Mouse (Mus musculus): ENCODE results near the gene Atf5.

Atf5 gene

DNA sequence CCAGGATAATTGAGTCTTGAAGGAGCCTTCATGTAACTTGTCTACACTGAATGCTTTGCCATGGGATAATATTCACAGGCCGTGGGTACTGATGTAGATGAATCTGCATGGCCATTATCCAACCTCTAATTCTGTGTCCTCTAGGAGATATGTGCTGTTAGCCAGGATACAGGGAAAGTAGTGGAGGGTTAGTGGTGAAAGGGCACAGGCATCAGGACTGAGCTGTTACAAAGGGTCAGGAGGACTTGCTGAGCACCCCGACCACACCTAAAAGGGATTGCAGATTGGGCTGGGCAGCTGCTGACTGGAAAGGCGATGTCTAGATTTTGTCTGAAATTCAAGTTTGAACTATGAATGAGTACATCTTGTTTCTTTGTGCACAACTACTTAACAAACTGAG is 4.1 kb upstream of the Atf5 start:
- DNase-seq (ENCODE audit: inconsistent ontology term): no peak

DNA sequence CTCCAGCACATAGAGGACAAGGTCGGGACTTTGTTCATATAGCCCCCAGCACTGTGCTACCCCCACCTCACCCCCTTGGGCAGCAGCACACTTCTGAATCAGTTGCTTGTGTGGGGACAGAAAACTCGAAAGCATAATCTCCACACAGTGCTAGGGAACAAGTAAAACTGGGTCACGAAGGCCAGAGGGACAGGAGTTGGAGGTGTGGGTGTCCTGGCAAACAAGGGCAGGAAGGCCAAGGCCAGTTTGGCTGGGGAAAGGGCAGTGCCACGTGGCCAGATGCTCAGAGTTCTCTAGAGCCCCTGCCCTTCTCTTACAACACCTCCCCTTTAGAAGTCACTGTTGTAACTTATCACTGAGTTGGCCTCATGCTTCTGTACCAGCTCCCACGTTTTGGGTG is 3.4 kb upstream of the Atf5 start:
- no peak for DNase-seq (ENCODE audit: inconsistent ontology term)

DNA sequence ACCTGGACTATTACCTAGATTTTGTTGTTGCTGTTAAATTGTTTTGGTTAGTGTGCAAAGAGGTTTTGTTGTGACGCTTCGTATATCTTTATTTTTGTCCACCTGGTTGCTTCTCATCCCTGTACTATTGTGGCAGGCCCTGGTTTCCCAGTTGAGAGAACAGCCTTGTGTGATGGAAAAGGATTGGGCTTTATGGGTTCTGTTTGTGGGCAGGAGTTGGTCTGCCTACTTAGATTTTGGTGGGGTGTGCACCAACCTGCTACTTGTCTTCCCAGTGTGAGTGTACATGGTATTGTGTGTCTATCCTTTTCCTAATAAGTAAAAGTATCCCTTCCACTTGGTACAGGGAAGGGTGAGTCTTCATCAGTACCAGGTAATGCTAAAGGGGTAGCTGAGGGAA is 2.9 kb upstream of the Atf5 start:
- DNase-seq (ENCODE audit: inconsistent ontology term): no peak

DNA sequence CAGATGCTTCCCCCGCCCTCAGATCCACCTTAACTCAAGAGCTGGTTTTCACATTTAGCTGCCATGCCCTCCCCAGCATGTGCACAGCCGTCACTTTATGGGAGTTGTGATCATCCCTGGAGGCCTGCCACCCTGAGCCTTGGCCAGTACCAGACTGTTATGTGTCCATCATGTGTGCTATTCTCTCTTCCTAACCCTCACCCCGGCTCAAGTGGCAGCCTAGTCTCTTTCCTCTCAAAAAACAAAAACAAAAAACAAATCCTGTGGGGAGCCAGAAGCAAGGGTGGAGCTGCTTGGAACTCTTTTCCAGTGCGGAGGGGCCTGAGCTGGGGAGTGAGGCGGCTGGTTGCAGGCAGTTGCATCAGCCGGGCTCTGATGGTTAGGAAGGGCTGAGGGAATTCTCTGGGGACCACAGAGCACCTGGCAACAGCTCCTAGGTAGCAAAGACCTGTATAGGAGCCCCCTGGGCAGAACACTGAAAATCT is 2.3 kb upstream of the Atf5 start:
- DNase-seq (ENCODE audit: inconsistent ontology term): peak; percentile 73

DNA sequence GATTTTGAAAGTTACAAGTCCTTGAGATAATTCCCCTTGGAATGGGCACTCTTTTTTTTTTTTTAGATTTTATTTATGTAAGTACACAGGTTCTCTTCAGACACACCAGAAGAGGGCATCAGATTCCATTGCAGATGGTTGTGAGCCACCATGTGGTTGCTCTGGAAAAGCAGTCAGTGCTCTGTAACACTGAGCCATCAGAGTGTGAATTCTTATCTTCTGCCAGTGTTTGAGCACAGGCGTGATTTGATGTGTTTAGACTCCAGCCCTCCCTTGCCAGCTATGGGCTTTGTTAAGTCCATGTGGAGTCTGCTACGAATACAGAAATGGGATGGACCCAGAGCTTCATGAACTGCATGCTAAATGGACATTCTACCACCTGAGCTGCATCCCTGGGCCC is 1.7 kb upstream of the Atf5 start:
- DNase-seq (ENCODE audit: inconsistent ontology term): peak; percentile 30

DNA sequence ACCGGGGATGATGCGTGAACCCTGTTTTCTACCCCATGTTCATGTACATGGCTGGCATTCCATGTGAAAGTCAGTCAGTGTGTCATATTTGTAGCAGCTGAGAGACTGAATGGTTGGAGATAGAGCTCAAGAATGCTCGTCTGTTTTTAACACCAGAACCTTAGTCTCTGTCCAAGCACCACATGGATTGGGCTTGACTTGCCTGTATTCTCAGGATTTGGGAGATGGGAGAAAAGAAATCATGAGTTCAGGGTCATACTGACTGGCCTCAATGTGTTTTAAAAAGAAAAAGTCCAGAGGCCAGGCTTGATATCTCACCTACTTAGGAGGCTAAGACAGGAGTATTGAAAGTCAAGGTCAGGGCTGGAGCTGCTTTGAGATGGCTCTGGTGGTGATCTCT is 983 bp upstream of the Atf5 start:
- no peak for DNase-seq (ENCODE audit: inconsistent ontology term)

DNA sequence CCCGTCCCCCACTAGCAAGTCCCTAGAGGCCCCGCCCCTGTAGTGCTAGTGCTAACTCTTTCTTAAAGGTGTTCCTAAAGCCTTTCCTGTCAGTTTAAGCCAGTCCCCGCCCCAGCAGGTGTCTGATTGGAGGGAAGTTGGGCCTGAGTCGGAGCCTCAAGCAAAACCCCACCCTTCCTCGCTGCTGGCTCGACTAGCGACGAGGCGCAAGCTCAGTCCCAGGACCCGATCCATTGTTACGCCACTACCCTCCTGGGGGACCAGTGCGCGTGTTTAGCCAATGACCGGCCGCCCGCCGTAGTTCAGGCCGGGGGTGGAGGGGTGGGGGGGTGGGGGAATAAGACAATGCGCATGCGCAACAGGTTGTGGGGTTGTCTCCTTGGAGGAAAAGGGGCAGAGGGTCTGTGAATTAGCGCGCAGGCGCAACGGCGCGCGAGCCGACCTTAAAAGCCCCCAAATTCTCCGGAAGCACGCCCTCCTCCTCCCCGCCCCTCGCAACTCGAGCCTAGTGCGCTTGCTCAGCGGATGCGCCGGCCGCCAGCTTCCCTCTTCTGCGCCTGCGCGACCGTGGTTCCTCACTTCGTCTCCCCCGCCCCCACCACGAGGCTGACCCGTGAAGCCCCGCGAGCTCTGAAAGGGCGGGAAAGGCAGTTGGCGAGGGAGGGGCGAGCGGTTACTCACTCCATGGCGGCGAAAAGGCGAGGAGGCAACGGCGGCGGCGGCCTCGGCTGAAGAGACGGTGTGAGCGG is 563 bp downstream of the Atf5 start, which contains the start of the genes Nup62 and Il4i1:
TSS of gene Nup62 (plus strand) at position 368 of the 749 bp plus-strand sequence.
TSS of gene Il4i1 (plus strand) at position 667 of the 749 bp plus-strand sequence.
- peak; percentile 99 for DNase-seq (ENCODE audit: inconsistent ontology term)

DNA sequence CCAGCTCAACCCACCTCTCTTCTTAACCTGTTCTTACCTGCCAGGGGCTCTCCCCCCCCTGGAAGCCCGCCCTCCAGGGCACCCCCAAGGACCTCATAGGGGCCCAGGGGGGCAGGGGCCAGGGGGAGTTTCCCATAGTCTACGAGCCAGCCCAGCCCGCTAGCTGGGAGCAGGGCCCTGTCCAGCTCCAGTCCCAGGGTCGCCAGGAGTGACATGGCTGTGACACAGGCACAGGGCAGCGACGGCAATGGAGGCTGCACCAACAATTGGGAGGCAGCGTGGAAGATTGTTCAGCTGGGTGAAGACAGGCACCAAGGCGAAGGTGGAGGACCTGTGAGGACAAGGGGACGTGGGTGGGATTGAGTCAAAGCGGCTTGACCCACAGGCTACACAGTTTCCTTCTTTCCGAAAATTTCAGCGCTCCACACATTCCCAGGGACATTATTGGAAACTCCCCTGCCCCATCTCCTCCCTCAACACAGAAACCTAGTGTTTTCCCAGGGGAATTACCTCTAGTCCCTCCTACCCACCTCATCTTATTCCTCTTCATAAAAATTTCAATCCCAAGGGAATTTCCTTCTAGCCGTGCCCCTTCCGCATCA is 1.4 kb downstream of the Atf5 start:
- DNase-seq (ENCODE audit: inconsistent ontology term): no peak

DNA sequence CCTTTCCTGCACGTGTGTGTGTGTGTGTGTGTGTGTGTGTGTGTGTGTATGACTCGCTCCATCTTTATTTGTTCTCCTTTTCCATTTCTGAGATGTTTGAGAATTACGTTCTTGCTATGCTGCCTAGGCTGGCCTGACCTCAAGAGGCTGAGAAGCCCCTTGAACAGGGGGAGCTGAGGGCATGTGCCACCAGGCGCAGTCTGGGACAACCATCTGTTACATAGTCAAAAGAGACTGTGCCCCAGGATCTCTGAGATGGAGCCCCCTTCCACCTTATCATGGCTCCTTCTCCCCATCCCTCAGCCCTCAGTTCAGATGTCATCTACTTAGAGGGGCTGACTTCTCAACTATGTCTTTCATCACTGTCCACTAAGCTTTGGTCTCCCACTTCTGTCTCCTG is 2.0 kb downstream of the Atf5 start:
- DNase-seq (ENCODE audit: inconsistent ontology term): no peak

DNA sequence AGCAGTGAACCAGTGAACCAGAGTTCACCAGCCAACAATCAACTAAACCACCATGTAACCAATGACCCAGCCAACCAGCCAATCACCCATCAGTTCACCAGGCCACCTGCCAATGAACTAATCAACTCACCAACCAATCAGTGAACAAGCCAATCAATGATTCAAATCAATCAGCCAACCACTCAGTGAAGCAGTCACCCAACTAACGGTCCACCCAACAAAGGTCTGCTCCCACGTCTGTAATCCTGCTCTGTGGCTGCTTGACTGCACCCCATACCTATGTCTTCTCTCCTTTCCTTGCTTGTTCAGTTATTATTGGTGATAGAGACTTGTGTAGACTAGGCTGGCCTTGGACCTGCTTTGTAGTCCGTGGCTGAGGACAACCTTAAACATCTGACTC is 2.5 kb downstream of the Atf5 start:
- no peak for DNase-seq (ENCODE audit: inconsistent ontology term)

DNA sequence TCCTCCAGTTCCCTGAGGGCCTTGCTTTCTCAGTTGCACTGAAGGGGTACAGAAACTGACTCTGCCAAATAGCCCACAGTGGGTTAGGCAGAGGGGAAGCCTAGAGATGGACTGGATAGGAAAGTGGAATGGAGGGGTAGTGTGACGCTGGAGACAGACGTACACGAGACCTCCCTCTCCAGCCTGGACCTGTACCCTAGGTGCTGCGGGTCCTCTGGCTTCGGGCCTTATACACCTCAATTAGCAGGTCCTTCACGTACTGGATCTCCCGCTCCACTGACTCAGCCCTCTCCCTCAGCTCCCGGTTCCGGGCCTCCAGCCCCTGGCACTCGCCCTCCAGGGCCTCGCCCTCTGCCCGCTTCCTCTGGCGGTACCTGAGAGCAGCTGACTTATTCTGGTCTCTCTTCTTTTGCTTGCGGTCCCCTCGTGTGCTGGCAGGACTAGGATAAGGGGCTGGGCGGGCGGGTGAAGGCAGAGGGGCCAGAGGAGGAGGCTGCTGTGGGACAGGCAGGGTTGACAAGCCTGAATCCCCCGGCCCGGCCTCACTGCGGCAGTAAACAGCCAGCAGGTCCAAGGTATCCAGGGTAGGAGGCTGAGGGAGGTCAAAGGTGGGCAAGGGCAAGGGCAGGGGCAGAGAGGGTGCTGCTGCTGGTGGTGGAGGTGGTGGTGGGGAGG is 3.7 kb downstream of the Atf5 start:
- DNase-seq (ENCODE audit: inconsistent ontology term): no peak

DNA sequence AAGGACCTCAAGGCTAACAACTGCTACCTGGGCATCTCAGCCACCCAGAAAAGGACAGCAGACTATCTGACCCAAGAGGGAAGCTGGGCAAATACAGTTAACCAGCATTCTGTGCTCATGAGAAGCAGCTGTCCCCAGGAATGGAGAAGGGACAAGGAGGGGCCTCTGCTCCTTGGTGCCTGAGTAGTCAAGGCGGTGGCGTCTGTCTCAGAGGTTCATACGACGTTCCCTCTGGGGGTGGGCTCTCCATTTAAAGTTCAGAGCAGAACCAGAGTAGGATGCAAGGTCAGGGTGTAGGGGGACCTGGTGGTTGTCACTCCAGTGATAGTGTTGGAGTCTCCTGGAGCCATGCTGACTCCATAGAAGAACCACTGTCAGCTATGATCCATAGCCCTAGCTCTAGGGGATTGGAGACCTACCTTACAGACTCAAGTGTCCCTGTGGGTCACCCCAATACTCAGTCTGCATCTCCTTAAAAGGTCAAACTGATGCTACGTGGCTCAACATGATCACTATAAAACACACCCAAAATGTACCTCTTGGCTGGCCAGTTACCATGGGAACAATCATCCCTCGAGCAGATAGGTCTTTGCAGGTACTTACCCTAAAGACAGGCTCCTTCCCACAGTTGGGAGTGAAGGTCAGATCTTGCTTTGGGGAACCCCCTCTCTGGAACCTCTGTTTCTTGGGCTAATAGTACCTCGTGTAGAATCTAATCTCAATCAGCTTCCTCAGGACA is 5.5 kb downstream of the Atf5 start:
- no peak for DNase-seq (ENCODE audit: inconsistent ontology term)

DNA sequence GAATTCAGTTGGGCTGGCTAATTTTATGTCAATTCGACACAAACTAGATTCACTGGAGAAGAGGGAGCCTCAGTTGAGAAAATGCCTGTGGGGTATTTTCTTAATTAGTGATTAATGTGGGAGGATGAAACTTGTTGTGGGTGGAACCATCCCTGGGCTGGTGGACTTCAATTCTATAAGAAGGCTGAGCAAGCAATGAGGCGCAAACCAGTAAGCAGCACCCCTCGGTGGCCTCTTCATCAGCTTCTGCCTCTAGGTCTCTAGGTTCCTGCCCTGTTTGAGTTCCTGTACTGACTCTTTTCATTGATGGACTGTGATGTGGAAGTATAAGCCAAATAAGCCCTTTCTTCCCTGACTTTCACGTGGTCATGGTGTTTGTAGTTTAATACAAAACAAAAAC is 6.1 kb downstream of the Atf5 start:
- DNase-seq (ENCODE audit: inconsistent ontology term): no peak

DNA sequence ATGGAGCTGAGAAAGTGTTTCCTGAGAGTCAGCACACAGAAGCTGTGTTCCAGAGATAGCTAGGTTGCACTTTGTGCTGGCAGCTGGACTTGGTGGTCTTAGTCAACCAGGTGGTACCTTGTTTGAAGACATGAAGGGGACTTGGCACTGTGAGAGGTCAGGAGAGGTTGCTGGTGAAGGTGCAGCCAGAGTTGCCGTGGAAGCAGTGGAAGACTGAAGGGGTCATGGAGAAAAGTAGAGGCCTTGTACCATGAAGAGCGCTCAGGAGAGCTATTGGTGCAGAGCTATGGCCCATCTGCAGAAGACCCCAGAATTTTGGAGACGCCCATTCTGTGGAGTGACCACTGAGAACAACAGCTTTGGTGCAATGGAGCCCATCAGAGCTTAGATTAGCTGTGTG is 7.0 kb downstream of the Atf5 start:
- DNase-seq (ENCODE audit: inconsistent ontology term): no peak

DNA sequence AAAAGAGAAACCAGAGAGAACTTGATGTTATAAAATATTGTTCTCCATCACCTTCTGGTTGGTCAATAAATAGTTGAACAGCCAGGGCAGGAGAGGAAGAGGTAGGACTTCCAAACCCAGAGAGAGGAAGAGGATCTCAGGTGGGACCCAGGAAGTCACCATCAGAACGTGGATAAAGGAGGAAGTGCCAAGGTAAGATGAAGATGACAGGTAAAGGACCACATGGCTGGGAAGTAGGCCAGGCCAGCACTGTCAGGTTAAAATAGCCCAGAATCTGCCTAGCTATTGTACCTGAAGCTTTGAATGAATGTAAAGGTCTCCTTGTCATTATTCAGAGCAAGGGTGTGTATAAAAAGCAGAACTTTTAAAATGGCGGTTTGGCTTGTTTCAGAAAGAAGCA is 7.5 kb downstream of the Atf5 start:
- DNase-seq (ENCODE audit: inconsistent ontology term): no peak

DNA sequence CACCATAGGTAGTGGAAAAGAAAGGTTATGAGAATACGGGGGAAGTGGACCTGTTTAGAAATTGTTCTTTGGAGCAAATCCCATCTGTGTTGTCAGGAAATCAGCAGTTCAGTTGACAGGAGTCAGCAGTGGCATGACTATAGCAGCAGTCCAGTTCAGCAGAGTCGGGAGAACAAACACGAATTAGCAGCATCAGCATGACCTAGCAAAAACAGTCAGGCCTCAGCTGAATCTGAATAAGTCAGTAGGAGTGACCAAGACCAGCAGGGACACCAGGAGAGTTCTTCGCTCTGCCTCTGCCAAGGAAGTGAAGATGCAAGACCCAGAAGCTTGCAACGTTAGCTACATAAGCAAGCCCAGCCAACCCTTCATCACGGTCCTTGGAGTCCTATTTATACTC is 23.7 kb downstream of the Atf5 start:
- no peak for DNase-seq (ENCODE audit: inconsistent ontology term)

DNA sequence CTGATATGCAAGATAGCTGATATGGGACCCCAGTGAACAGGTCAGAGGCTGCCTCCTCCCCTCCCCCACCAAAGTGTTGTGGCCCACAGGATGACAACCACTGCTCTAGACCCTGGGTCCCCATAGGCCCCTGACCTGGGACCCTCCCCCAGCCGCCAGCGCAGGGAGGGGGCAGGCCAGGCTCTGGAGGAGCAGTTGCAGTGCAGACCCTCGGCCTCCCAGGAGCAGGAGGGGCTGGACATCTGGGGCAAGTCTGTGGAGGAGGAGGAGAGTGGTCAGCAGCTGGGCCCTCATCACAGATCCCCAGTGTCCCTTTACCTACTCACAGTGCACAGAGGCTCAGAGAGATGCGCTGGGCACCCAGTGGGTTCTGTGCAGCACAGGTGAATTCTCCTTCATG is 26.4 kb downstream of the Atf5 start:
- DNase-seq (ENCODE audit: inconsistent ontology term): no peak

DNA sequence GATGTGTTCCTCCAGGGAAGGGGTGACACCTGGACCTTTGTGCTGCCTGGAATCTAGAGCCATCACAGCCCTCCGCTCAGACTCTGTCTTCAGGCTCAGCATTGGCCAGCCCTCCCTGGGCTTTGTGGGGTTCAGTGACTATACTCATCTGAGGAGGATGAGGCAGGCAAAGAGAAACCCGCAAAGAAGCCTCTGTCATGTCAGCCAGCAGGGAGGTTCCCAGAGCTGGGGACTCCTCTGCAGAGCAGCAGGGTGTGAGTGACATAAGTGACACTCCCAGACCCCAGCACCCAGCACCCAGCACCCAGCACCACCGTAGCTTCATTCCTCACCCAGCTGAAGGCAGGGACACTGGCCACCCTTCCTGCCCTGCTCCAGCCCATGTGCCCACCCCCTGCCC is 26.9 kb downstream of the Atf5 start:
- DNase-seq (ENCODE audit: inconsistent ontology term): no peak

DNA sequence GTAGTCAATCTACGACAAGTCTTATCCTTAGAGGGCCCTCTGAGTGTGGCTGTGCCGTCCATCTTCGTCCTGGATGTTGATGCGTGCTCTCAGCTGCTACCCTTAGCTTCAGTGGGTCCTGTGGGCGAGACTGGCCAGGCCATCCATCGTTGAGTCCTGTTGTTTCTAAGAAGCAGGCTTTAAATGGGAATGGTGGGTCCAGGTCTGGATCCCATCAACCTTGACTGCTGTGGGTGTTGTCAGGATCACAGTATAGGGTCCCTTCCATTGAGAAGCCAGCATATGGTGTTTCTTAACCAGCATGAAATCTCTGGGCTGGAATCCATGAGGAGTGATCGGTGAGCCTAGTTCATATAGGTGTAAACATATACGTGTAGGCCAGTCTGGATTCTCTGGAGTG is 36.4 kb downstream of the Atf5 start:
- DNase-seq (ENCODE audit: inconsistent ontology term): no peak

DNA sequence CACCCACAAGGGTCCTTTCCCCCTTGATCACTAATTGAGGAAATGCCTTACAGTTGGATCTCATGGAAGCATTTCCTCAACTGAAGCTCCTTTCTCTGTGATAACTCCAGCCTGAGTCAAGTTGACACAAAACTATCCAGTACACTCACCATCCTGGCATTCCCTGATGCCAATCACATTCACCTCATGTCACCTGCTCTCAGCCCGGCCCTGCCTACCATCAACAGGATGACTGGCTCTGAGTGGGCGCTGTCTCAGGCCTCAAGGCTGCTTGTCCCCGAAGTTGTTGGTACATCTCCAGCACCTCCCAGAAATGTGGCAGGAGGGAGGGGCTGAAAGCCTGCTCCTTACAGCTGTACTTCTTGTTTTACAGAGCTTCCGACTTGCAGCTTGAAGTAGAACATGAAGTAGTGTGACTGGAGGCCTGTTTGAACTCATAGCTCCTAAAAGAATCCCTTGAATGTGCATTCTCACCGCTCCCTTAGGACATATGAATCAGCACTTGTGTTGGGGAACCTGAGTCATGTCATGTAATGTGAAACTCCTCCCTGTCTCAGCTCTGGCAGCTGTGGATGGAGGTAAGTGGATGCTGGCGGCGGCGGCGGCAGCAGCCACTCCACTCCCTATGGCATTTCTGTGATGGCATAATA is 39.5 kb downstream of the Atf5 start:
- peak; percentile 0 for DNase-seq (ENCODE audit: inconsistent ontology term)

DNA sequence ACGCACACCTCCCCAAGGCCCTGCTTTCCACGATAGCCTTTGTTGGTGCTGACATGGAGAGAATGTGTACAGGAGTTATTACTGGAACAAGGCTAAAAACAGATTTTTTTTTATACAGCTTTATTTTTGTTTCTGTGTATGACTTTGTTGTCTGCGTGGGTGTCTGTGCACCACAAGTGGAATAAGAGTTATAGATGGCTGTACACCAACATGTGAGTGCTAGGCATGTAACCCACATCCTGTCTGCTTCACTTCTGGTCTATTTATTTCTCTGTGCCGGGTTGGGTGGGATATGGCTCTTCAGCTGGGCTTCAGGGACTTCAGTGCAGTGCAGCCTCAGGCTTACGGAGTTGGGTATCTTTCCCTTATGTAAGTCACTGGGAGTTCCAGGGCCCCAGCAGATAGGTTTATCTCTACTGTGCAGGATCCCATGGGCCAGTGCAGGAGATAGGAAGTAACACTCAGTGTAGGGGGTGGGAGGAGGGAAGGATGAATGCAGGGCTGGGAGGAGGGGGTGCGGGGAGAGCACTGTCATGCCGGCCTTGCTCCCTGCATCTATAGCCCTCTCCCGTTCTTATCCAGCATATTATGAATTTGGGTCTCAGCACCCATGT is 43.8 kb downstream of the Atf5 start:
- DNase-seq (ENCODE audit: inconsistent ontology term): no peak
